Mouse (Mus musculus): ENCODE results near the gene Erc1.
A peak's percentile ranks its signal among the peaks of the same experiment; 100 is the strongest.

Erc1 gene

DNA sequence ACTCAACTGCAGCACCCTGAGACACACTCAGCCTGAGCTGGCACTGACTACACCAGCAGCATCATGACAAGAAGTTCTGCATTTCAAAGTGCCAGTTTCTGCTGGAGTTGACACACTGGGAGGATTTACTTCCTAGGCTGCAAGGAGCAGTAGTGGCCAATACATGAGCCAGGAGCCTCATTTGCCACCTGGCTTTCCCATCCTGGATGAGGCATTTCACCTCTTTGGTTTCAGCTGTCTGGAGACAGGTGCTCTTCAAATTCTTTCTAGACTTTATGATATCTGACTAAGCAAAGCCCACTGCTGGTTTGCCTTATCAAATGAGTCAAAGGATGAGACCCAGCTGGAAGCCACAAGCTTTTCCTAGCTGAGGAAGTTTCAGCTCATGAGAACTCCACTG, 260.5 kb downstream of the Erc1 start:
- no peak for DNase-seq (ENCODE audit: low spot score in 2 of 2)

- no peak for DNase-seq (ENCODE audit: low spot score in 2 of 2)
Measured at GRCm38 (mm10) chr6:119585652-119586375, 262.2 kb downstream of the Erc1 start.

GRCm38 (mm10) chr6:119584061-119584460, 263.9 kb downstream of the Erc1 start:
- no peak for DNase-seq (ENCODE audit: low spot score in 2 of 2)

- DNase-seq (ENCODE audit: low spot score in 2 of 2): no peak
Measured at GRCm38 (mm10) chr6:119583165-119583564, 264.8 kb downstream of the Erc1 start.

- no peak for DNase-seq (ENCODE audit: low spot score in 2 of 2)
Measured at GRCm38 (mm10) chr6:119576706-119577105, 271.3 kb downstream of the Erc1 start.

- DNase-seq (ENCODE audit: low spot score in 2 of 2): no peak
Measured at GRCm38 (mm10) chr6:119575331-119575730, 272.6 kb downstream of the Erc1 start.

GRCm38 (mm10) chr6:119572296-119572695, 275.7 kb downstream of the Erc1 start:
- no peak for DNase-seq (ENCODE audit: low spot score in 2 of 2)

DNA sequence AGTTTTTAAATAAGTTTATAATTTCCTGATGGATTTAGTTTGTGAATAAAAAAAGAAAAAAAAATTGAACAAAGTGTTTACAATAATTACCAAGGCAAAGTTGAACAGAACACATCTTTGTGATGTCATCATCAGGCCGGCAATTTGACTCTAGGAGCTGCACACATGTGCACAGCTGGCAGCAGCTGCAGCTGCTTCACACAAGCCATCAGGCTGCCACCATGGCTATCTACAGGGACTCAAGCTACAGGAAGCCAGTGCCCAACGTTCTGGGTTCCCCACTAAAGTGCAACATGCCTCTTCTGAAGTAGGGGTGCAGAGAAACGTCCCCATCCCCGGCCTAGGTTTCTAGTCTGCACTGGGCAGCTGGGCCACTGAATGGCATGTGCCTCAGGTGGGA, 277.2 kb downstream of the Erc1 start:
- DNase-seq (ENCODE audit: low spot score in 2 of 2): no peak

- no peak for DNase-seq (ENCODE audit: low spot score in 2 of 2)
Measured at GRCm38 (mm10) chr6:119568339-119568738, 279.6 kb downstream of the Erc1 start.

DNA sequence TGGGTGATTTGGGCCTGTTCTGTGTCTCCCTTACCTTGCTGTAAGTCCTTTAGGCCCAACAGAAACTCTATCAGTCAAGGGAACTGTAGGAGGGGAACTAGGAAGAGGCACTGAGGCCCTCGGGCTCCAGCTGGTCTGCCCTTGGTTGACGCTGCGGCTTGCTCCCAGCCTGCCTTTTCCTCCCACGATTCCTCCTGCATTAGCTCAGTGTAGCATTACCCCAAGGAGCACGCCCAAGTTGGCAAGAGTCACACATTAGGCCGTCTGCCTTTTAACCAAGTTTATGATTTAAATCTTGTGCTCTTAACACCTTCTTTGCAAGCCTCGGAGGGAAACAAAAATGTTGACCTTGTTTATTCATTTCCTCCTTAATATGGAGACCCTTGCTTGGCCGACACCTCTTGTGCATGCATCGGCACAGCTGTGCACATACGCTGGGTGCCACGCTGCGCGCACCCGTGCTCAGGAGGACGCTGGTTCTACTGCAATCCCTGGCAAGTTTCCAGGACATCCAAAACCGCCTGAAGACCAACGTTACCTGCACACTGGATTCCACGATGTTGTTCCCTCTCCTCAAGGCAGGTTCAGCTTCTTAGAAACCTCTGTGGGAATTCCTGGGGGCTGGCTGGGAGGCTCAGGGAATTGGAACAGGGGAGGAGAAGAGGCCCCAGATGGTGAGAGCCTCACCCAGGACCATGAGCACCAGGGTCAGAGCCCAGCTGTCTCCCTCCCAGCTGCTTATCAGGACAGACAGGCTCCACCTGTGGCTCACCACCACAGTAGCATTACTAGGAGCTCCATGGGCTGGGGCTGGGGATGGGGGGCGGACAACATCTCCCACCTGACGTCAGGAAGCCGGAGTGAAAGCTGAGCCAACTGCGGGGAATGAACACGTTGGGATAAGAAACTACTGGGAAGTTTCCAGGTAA, 282.3 kb downstream of the Erc1 start:
- peak; percentile 53 to 70 for DNase-seq (ENCODE audit: low spot score in 2 of 2)

GRCm38 (mm10) chr6:119562558-119562957, 285.4 kb downstream of the Erc1 start:
- peak in 1 of 2 experiments; percentile 41 for DNase-seq (ENCODE audit: low spot score in 2 of 2)

DNA sequence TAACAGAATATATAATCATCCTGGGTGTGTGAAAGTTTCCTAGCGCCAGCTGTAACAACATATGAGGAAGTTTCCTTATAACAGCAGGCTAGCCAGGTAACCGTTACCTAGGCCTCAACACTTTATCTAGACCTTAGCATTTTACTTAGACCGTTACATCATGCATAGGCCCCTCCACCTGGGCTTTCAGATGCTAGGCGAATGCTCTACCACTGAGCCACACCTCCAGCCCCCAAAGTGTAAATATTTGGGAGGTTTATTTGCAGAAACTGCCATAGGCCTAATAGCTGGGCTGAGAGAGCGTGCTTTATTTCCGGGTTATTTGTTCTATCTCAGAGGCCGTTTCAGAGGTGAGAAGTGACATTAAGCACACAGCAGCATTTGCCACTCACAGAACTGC, 289.1 kb downstream of the Erc1 start:
- no peak for DNase-seq (ENCODE audit: low spot score in 2 of 2)

DNA sequence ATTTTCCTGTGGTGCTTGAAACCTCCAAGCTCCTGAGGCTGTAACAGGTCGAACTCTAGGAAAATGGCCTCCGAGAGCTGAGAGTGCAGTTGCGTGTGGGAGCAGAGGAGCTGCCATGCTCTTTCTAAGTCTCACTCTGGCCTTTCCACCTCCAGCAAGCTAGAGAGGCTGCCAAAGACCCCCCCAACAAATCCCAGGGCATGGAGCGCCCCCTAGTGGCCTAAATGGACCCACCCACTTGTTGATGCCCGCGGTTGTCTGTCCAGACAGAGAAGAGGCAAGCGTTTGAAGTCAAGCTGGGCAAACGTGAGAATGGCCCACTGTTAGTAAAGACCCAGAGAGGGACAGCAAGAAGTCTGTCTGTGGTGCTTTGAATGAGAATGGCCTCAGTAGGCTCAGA, 293.5 kb downstream of the Erc1 start:
- DNase-seq (ENCODE audit: low spot score in 2 of 2): no peak

GRCm38 (mm10) chr6:119544518-119544864, 303.5 kb downstream of the Erc1 start:
- DNase-seq (ENCODE audit: low spot score in 2 of 2): peak in 1 of 2 experiments; percentile 25

- DNase-seq (ENCODE audit: low spot score in 2 of 2): peak in 1 of 2 experiments; percentile 26
Measured at GRCm38 (mm10) chr6:119543803-119544517, 304.0 kb downstream of the Erc1 start, which contains the start of gene Wnt5b. Gene Wnt5b, minus strand, starts transcription at chr6:119544347.

- no peak for DNase-seq (ENCODE audit: low spot score in 2 of 2)
Measured at GRCm38 (mm10) chr6:119543456-119543802, 304.5 kb downstream of the Erc1 start.

GRCm38 (mm10) chr6:119535867-119536266, 312.1 kb downstream of the Erc1 start:
- no peak for DNase-seq (ENCODE audit: low spot score in 2 of 2)

GRCm38 (mm10) chr6:119533170-119533709, 314.7 kb downstream of the Erc1 start:
- DNase-seq (ENCODE audit: low spot score in 2 of 2): no peak

GRCm38 (mm10) chr6:119529659-119530058, 318.3 kb downstream of the Erc1 start:
- no peak for DNase-seq (ENCODE audit: low spot score in 2 of 2)

- no peak for DNase-seq (ENCODE audit: low spot score in 2 of 2)
Measured at GRCm38 (mm10) chr6:119526498-119526897, 321.5 kb downstream of the Erc1 start.

DNA sequence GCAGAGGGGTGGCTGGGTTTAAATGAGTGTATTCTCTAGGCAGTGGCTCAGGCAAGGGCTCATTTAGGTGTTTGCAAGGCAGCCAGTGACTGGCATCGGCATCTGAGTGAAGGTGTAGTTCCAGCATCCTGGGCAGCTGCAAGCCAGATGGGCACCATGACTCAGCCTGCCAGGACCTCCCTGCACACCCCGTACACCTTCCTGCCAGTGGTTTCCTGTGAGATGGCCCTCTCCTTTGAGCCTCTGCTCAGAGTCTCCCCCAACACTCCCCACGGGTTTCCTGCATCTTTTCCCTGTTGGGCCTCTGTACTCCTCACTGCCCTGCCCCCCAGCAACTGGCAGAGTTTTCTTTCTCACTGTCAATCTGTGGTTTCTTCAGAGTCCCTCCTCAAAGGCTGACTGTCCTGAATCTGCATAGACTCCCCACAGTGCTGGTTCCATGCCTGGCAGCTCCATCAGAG, 326.0 kb downstream of the Erc1 start:
- no peak for DNase-seq (ENCODE audit: low spot score in 2 of 2)

- DNase-seq (ENCODE audit: low spot score in 2 of 2): no peak
Measured at GRCm38 (mm10) chr6:119521482-119521900, 326.5 kb downstream of the Erc1 start.
